Mouse (Mus musculus) spleen, adult 2 months (tissue): Measurements from ENCODE around the gene Il23a.

Source experiments
- CTCF ChIP-seq: fragments of 200-500 bp; IDR thresholded peaks from 2 replicates; pipeline ENCODE4 v1.5.1; 2011; ENCODE audit warnings: mild to moderate bottlenecking, inconsistent platforms; ENCODE audit not compliant: insufficient read depth, insufficient read length, insufficient replicate concordance; ENCODE audit errors: extremely low read depth
- POLR2A ChIP-seq: fragments of 200-500 bp; IDR thresholded peaks from 2 replicates; pipeline ENCODE4 v1.6.1; 2011; ENCODE audit warnings: low read depth, low read length, inconsistent platforms

DNA sequence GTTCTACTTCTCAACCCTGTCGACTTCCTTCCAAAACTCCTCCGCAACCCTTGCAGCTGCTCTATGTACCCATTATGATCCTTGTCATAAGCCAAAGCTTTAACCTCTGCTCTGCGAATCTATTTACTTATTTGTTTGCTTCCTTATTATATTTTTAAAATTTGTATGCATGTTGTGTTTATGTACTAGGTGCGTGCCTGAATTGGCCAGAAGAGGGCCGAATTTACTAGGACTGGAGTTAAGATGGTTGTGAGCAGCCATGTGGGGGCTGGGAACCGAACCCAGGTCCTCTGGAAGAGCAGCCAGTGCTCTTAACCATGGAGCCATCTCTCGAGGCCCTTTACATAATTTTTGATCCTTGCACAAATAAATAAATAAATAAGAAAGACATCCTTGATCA, 27.7 kb downstream of the Il23a start:
- TF ChIP-seq CTCF (no peak), POLR2A (no peak)
